Mouse (Mus musculus): Measurements from ENCODE around the gene Park7.
"Not testable (repeated sequence)": the region's sequence is repeated elsewhere in the genome, so short reads cannot be mapped to it uniquely, and the experiment has no call there.

Park7 gene

GRCm38 (mm10) chr4:150910164-150910951, 3.9 kb downstream of the Park7 start:
- no peak for DNase-seq (ENCODE audit: low spot score)

- peak; percentile 100 for DNase-seq (ENCODE audit: low spot score)
Measured at GRCm38 (mm10) chr4:150909451-150910156, 4.6 kb downstream of the Park7 start.

- not testable (repeated sequence) for DNase-seq (ENCODE audit: low spot score)
Measured at GRCm38 (mm10) chr4:150908512-150908911, 5.7 kb downstream of the Park7 start.

GRCm38 (mm10) chr4:150907099-150907498, 7.1 kb downstream of the Park7 start:
- no peak for DNase-seq (ENCODE audit: low spot score)

GRCm38 (mm10) chr4:150903091-150903742, 11.0 kb downstream of the Park7 start:
- no peak for DNase-seq (ENCODE audit: low spot score)

- no peak for DNase-seq (ENCODE audit: low spot score)
Measured at GRCm38 (mm10) chr4:150902062-150902461, 12.2 kb downstream of the Park7 start.

- DNase-seq (ENCODE audit: low spot score) = peak; percentile 35
Measured at GRCm38 (mm10) chr4:150901651-150902050, 12.6 kb downstream of the Park7 start.

GRCm38 (mm10) chr4:150900486-150900885, 13.8 kb downstream of the Park7 start:
- no peak for DNase-seq (ENCODE audit: low spot score)

- DNase-seq (ENCODE audit: low spot score) = peak; percentile 58
Measured at GRCm38 (mm10) chr4:150898716-150899365, 15.4 kb downstream of the Park7 start.

GRCm38 (mm10) chr4:150896896-150897624, 17.2 kb downstream of the Park7 start:
- no peak for DNase-seq (ENCODE audit: low spot score)

GRCm38 (mm10) chr4:150894718-150895501, 19.3 kb downstream of the Park7 start:
- no peak for DNase-seq (ENCODE audit: low spot score)

GRCm38 (mm10) chr4:150891308-150891707, 22.9 kb downstream of the Park7 start:
- no peak for DNase-seq (ENCODE audit: low spot score)

- no peak for DNase-seq (ENCODE audit: low spot score)
Measured at GRCm38 (mm10) chr4:150889955-150890315, 24.3 kb downstream of the Park7 start.

- DNase-seq (ENCODE audit: low spot score) = no peak
Measured at GRCm38 (mm10) chr4:150889273-150889954, 24.8 kb downstream of the Park7 start.

- DNase-seq (ENCODE audit: low spot score) = no peak
Measured at GRCm38 (mm10) chr4:150888492-150888891, 25.7 kb downstream of the Park7 start.

- no peak for DNase-seq (ENCODE audit: low spot score)
Measured at GRCm38 (mm10) chr4:150887903-150888302, 26.3 kb downstream of the Park7 start.

GRCm38 (mm10) chr4:150882632-150883031, 31.6 kb downstream of the Park7 start:
- no peak for DNase-seq (ENCODE audit: low spot score)

- no peak for DNase-seq (ENCODE audit: low spot score)
Measured at GRCm38 (mm10) chr4:150880364-150880763, 33.9 kb downstream of the Park7 start.

- DNase-seq (ENCODE audit: low spot score) = no peak
Measured at GRCm38 (mm10) chr4:150879631-150880030, 34.6 kb downstream of the Park7 start.

- DNase-seq (ENCODE audit: low spot score) = no peak
Measured at GRCm38 (mm10) chr4:150875393-150875792, 38.8 kb downstream of the Park7 start.

All from ovary, postnatal 10 days (tissue).